Mouse (Mus musculus) G1E (cell line): ENCODE data around the gene Slc22a2.

Experiments used
- CTCF ChIP-seq: IDR thresholded peaks from 2 replicates; pipeline ENCODE4 v1.5.1; 2012; ENCODE audit warnings: low read depth, low read length, inconsistent platforms, mixed read lengths
- GATA1 ChIP-seq: IDR thresholded peaks from 2 replicates; pipeline ENCODE4 v1.6.1; 2012; ENCODE audit warnings: borderline replicate concordance, low read length, inconsistent platforms, mixed read lengths

- TF ChIP-seq CTCF (no peak), GATA1 (no peak)
These were observed 12.6 kb upstream of the Slc22a2 start for GRCm38 (mm10) chr17:12571316-12571715.
